Mouse (Mus musculus): Measurements from ENCODE around the gene Fbln1. TPM values are rescaled to one million over a fixed set of nuclear protein-coding genes. Genes with fewer than 3 reads are reported as not detected.
A peak's percentile ranks its signal among the peaks of the same experiment; 100 is the strongest.
"Not testable (repeated sequence)": the region's sequence is repeated elsewhere in the genome, so short reads cannot be mapped to it uniquely, and the experiment has no call there.

The Fbln1 gene
- total RNA-seq, 2 experiments from 2014 or later, result 11.4 to 14.4 TPM

DNA sequence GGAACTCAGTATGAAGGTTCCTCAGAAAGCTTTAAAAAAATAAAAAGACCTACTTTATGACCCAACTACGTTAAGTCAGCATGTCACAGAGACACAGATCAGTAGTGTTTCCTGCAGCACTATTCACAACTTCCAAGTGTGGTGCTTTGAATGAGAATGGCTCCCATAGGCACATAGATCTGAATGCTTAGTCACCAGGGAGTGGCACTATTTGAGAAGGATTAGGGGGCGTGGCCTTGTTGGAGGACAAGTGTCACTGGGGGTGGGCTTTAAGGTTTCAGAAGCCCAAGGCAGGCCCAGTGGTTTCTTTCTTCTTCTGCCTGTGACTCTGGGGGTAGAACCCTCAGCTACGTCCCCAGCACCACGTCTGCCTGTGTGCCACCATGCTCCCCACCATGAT is 98.2 kb downstream of the Fbln1 start:
- Histone ChIP-seq H3K4me3 (no peak overlapping the region), H3K27ac (no peak overlapping the region)
- TF ChIP-seq CTCF (IDR thresholded peaks at IDR 0.05), result no peak
- intact Hi-C loops (cut with DNase I), result no loop called here
- no peak for DNase-seq (ENCODE audit: extremely low spot score in 1 of 2, low spot score in 2 of 2)

DNA sequence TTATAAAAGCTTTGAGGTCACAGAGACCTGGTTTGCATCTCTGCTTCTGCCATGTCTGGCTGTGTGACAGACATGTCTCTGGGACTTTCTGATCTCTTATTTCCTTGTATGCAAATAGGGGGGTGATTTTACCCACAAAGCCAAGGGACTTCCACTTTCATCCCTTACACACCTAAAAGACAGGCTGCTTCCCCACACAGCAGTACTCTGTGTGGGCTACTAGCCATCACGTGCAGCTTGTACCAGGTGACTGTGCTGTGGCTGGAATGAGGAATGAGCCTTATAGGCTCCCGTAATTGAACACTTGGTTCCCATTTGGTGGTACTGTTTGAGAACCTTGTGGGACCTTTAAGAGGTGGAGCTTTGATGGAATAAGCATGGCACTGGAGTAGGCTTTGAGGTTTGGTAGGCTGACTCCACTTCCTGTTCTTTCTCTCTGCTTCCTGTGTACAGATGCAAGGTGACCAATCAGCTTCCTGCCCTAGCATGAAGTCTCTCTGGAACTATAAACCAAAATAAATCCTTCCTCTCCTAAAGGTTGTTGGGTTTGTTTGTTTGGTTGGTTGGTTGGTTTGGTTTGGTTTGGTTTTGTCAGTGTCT is 101.4 kb downstream of the Fbln1 start:
- Histone ChIP-seq H3K4me3 (no peak overlapping the region), H3K27ac (no peak overlapping the region)
- TF ChIP-seq CTCF (IDR thresholded peaks at IDR 0.05), result no peak
- intact Hi-C loops (cut with DNase I), result no loop called here
- no peak for DNase-seq (ENCODE audit: extremely low spot score in 1 of 2, low spot score in 2 of 2)

DNA sequence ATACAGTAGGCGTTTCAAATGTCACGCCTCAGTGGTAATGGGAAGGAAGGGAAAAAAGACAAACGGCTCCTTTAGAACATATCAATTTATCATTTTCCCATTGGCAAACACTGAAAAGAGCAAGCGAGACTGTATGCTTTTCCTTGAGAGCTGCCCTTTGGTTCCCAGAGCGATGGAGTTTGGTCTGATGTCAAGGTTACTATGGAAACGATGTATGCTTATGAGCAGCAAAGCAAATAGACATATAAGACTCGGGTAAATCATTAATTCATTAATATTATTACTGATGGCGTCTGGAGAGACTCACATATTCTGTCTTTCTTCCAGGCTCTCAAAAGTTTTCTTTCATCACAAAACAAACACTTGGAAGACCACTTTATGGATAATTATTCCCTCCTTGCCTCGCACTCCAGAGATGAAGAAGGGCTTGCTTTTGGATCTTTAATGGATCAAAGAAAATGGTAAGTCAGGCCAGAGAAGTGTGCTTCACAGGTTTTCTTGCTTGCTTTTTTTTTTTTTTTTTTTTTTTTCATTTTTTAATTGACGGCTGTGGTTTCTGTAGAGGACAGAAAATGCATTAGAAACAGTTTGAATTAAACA is 105.4 kb downstream of the Fbln1 start:
- H3K4me3 ChIP-seq, result no peak overlapping the region
- intact Hi-C loops (cut with DNase I), result no loop called here
- H3K27ac ChIP-seq, result no peak overlapping the region
- no peak for DNase-seq (ENCODE audit: extremely low spot score in 1 of 2, low spot score in 2 of 2)
- TF ChIP-seq CTCF (IDR thresholded peaks at IDR 0.05), result no peak

DNA sequence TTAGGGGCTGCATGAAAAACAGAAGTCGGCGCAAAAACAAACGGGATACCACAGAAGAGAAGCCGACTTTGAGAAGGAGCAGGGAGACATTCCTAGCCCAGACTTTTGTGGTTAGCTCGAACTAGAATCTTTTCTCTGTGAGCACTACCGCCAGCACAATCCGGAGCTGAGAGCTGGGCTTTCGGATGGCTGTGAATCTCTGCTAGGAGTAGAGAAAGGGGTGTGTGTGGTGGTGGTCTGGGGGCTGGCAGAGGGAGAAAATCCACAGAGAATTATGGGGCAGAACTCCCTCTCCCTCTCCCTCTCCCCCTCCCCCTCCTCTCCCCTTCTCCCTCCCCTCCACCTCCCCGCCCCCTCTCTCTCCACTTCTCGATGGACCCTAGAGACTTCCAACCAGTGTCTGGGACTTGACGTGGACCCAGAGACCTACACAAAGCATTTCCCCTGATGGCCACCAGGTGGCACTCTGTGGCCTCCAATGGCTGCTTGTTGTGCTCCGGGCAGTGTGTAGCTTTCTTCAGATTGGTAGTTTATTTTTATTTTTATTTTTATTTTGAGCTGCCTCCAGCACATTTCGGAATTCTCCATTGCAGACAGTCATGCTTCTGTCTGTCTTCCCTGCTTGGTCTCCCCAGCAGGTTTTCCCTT is 109.8 kb downstream of the Fbln1 start:
- DNase-seq (ENCODE audit: extremely low spot score in 1 of 2, low spot score in 2 of 2), result peak; percentile 74 to 83
- TF ChIP-seq CTCF (IDR thresholded peaks at IDR 0.05), result peak; percentile 81
- Histone ChIP-seq H3K4me3 (no peak overlapping the region), H3K27ac (no peak overlapping the region)
- intact Hi-C loops (cut with DNase I), result loop anchor here (1.0 to 5.0 kb wide), 4 partner anchors 49 to 268 kb away; no protein-coding TSS in a partner anchor

DNA sequence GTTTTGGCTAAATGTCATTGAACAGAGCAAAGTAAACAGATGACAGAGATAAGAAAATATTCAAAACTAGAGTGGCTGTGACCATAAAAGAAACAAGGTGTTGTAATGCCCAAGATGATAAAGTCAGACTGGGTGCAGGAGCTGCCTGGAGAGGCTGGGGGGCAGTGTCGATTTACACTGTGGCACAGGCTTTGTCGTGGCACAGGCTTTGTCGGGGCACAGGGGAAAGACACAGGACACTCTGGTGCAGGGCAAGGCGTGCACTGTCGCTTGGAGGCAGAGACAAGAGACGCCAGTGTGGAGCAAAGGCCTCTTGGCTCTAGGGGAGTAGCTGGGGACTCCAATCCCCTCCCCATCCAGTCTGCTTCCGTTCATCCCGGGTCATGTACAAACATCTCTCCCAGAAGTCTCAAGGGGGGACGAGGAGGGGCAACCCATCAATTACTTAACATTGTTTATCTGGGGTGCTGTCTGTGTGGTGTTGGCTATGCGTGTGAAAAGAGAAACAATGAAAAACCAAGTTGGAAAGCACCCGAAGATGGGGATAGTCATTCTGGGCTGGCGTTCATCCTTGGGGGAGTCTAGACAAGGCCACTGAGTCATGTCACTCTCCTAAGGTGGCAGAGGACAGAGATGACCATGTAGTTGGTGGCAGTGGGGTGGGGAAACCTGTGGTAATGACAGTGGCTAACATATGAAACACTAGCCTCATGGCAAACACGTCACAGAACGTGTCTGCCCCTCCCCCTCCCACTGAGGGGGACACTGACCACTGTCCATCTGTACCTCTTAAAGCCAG is 110.8 kb downstream of the Fbln1 start:
- no peak for DNase-seq (ENCODE audit: extremely low spot score in 1 of 2, low spot score in 2 of 2)
- no peak overlapping the region for H3K4me3 ChIP-seq
- intact Hi-C loops (cut with DNase I), result loop anchor here (5.0 kb wide), 2 partner anchors 61 to 156 kb away; no protein-coding TSS in a partner anchor
- no peak for TF ChIP-seq CTCF (IDR thresholded peaks at IDR 0.05)
- H3K27ac ChIP-seq, result no peak overlapping the region

DNA sequence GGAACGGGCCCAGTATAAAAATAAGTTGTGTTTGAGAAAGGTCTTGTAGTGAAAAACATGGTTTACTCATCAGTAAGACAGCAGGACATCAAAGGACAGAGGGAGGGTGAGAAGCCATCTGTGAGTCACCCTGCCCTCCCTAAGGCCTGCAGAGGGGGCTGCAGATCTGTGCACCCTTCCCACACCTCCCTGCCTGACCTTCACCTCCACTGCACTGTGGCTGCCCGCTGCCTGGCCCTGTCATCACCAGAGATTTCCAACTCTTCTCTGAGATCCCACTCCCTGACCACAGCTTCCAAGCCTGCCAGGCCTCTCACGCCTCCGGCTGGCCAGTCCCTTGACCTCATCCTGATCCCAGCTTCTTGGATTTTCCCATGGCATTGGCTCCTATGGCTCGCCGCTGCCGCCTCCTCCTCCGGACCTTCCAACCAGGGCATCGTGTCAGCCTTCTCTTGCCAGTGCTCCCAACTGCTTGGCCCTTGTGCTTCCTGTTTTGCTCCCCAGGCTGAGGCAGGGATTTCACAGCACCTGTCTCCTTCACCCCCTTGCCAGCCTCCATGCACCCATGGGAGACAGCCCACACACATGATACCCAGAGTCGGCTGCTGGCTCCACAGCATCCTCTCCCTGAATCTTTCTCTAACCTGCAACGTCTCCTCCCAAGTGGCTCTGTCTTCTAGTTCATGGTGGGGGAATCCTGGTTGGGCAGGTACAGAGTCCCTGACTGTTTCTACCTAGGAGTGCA is 114.3 kb downstream of the Fbln1 start:
- no peak for DNase-seq (ENCODE audit: extremely low spot score in 1 of 2, low spot score in 2 of 2)
- Histone ChIP-seq H3K4me3 (no peak overlapping the region), H3K27ac (no peak overlapping the region)
- no peak for TF ChIP-seq CTCF (IDR thresholded peaks at IDR 0.05)
- intact Hi-C loops (cut with DNase I), result loop anchor here (5.0 kb wide), 2 partner anchors 57 to 152 kb away; no protein-coding TSS in a partner anchor

DNA sequence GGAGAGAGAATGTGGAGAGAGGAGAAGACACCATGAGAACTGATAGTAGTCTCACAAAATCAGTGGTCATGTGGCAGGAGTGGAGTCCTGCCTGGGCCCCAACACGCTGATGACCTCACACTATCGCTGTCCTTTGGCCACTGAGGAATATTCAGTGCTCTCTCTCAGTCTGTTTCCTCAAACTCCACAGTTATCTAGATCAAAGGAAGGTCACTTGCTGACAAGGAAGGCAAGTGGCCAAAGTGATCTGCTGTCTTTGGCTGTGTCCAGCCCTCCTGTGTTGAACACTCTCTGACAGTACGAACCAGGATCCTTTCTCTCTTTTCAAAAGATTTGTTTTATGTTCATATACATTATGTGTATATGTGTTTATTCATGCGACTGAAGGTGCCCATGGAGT is 117.5 kb downstream of the Fbln1 start:
- Histone ChIP-seq H3K4me3 (no peak overlapping the region), H3K27ac (no peak overlapping the region)
- no peak for DNase-seq (ENCODE audit: extremely low spot score in 1 of 2, low spot score in 2 of 2)
- intact Hi-C loops (cut with DNase I), result no loop called here
- no peak for TF ChIP-seq CTCF (IDR thresholded peaks at IDR 0.05)

DNA sequence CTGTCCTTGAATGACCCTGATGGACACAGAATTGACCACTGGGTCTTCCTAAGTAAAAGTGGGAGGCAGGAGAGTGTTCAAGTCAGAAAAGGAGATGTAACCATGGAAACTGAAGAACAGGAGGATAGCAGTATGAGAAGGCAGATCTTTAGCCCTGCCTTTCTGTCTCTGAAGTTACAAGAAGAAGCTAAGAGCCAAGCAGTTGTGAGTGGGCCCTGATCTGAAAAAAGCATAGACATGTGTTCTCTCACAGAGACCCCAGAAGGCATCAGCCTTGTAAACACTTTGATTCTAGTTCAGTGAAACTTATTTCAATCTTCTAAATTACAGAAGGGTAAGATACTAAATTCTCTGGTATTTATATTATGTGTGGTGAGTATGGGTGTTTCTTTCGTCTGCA is 118.7 kb downstream of the Fbln1 start:
- TF ChIP-seq CTCF (IDR thresholded peaks at IDR 0.05), result no peak
- Histone ChIP-seq H3K4me3 (no peak overlapping the region), H3K27ac (no peak overlapping the region)
- intact Hi-C loops (cut with DNase I), result no loop called here
- no peak for DNase-seq (ENCODE audit: extremely low spot score in 1 of 2, low spot score in 2 of 2)

DNA sequence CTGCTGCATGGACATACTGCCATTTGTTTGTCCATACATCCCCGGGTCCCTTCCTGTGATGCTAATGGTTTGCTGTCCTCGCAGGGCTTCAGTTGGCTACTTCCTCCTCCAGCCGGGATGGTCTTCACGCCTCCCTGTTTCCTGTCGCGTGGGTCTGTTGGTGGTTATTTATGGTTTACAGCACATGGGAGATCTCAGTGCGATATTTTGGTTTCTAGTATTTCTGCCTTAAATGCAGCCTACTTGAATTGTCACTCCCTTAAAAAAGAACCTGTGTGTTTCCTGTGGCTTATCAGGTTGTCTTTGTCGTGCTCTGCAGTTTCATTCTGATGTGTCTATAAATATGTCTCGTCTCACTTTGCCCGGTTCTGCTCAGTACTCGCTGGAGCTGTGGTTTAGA is 122.1 kb downstream of the Fbln1 start:
- intact Hi-C loops (cut with DNase I), result loop anchor here (2.0 kb wide), 2 partner anchors 45 to 75 kb away; no protein-coding TSS in a partner anchor
- H3K4me3 ChIP-seq, result no peak overlapping the region
- no peak for TF ChIP-seq CTCF (IDR thresholded peaks at IDR 0.05)
- peak; percentile 36 to 66 for DNase-seq (ENCODE audit: extremely low spot score in 1 of 2, low spot score in 2 of 2)
- H3K27ac ChIP-seq, result no peak overlapping the region

DNA sequence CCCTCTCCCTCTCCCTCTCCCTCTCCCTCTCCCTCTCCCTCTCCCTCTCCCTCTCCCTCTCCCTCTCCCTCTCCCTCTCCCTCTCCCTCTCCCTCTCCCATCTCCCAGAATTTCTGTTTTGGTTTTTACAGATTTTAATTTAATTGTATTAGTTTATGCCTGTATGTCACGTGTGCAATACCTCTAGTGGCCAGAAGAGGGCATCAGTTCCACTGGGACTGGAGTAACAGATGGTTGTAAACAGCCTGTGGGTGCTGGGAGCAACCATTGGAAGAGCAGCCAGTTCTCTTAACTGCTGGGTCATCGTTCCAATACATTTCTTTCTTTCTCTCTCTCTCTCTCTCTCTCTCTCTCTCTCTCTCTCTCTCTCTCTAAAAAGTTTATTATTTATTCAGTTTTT is 122.7 kb downstream of the Fbln1 start:
- peak; percentile 50 for TF ChIP-seq CTCF (IDR thresholded peaks at IDR 0.05)
- intact Hi-C loops (cut with DNase I); H3K27ac ChIP-seq; H3K4me3 ChIP-seq; DNase-seq (ENCODE audit: extremely low spot score in 1 of 2, low spot score in 2 of 2): not testable (repeated sequence)

DNA sequence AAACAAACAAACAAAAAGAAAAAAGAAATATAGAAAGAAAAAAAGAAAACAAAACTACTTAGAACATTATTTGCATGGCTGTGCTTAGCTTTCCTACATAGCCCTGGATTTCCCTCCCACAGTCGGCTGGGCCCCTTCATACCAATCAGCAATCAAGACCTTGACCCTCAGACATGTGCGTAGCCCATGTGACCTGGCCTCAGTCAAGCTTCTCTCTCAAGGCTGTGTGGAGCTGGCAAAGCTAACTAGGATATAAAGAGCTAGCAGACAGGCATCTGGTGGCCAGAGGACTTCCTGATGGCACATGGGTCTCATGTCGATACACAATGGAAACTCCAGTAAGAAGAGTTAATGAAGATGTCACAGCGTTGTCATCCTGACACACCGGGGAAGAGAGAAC is 123.3 kb downstream of the Fbln1 start:
- TF ChIP-seq CTCF (IDR thresholded peaks at IDR 0.05), result no peak
- DNase-seq (ENCODE audit: extremely low spot score in 1 of 2, low spot score in 2 of 2), result no peak
- intact Hi-C loops (cut with DNase I), result no loop called here
- H3K4me3 ChIP-seq, result no peak overlapping the region
- no peak overlapping the region for H3K27ac ChIP-seq
